Mouse (Mus musculus) thymus, adult 2 months (tissue): ENCODE measurements at regions not wholly inside any gene's neighbourhood (a gene's known extent, or its start where the extent isn't known, plus 50 kb on each side); places are given as distances from the start of the nearest gene placed in this dataset.

Experiments
- CTCF ChIP-seq: fragments of 200-500 bp; IDR thresholded peaks from 2 replicates; pipeline ENCODE4 v1.5.1; 2012; ENCODE audit warnings: mild to moderate bottlenecking, control low read depth, low read length, moderate library complexity, borderline replicate concordance; ENCODE audit not compliant: control insufficient read depth, poor library complexity, insufficient read depth; ENCODE audit errors: extremely low read depth
- POLR2A ChIP-seq: fragments of 200-500 bp; IDR thresholded peaks from 2 replicates; pipeline ENCODE4 v1.6.1; 2012; ENCODE audit warnings: mild to moderate bottlenecking, low read length, control low read depth, moderate library complexity; ENCODE audit not compliant: control insufficient read depth, poor library complexity, insufficient read depth; ENCODE audit errors: extremely low read depth

DNA sequence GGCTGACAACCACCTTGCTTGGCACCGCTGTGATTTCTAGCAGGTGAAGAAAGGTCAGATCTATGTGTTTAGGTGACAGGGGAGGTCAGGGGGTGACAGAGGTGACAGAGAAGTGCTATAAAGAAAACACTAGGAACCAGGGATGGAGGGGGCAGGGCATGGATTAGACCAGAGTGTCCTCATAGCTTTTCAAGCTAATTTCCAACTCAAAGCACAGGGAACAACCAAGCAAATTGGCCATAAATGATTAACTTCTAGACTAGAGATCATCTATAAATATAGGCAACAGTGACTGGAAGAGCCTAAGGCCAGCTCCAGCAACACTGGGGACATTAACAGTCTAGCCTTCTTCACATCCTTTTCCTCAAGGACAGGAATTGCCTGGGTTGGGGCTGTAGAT, 72.9 kb upstream of the Dapk1 start:
- TF ChIP-seq CTCF (no peak), POLR2A (no peak)
